Mouse (Mus musculus): ENCODE data around the gene Sgcd. TPM values are rescaled to one million over a fixed set of nuclear protein-coding genes. Genes with fewer than 3 reads are reported as not detected.

The Sgcd gene
- polyA plus RNA-seq, 1 experiment, result 0.07 TPM

GRCm38 (mm10) chr11:47149607-47150006, 839.2 kb downstream of the Sgcd start:
- no peak for TF ChIP-seq POLR2A (IDR thresholded peaks at IDR 0.05; ENCODE audit: control insufficient read depth, low read depth, low read length)
- TF ChIP-seq CTCF (IDR thresholded peaks at IDR 0.05; ENCODE audit: control insufficient read depth, insufficient read depth, insufficient replicate concordance, low read depth, low read length), result no peak

DNA sequence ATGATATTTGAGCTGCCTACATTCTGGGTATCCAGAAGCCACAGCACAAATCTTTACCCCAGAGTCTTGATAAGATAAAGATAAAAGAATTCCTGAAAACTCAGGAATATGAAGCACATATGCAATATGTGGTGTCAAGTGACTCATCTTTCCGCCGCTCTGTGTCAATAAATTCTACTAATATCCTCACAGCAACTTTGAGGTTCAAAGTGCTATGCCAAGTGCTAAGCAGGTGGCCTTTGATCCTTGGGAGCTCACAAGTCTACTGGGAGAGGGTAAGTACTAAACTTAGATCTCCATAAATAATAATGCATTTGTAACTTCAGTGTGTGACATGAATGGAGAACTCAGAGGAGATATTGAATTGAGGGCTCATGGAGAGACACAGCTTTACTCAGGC, 848.9 kb downstream of the Sgcd start:
- Histone ChIP-seq H3K27me3 (ENCODE audit: control insufficient read depth, insufficient read depth, low read length) (no peaks in the 10 kb centered on the region), H3K4me1 (ENCODE audit: control insufficient read depth, insufficient read depth, low read length) (no peaks in the 10 kb centered on the region), H3K27ac (ENCODE audit: control insufficient read depth, insufficient read depth, low read depth, low read length) (no peak overlapping the region), H3K4me3 (ENCODE audit: control insufficient read depth, low read depth, low read length) (no peak overlapping the region), H3K36me3 (ENCODE audit: control insufficient read depth, insufficient read depth, low read length) (no peaks in the 10 kb centered on the region)
- TF ChIP-seq CTCF (IDR thresholded peaks at IDR 0.05; ENCODE audit: control insufficient read depth, insufficient read depth, insufficient replicate concordance, low read depth, low read length) (no peak), POLR2A (IDR thresholded peaks at IDR 0.05; ENCODE audit: control insufficient read depth, low read depth, low read length) (no peak)

More at GRCm38 (mm10) chr11:47149607-47150006, 839.2 kb downstream of the Sgcd start:
- Histone ChIP-seq H3K27ac (ENCODE audit: control insufficient read depth, insufficient read depth, low read depth, low read length) (no peak overlapping the region), H3K4me3 (ENCODE audit: control insufficient read depth, low read depth, low read length) (no peak overlapping the region), H3K4me1 (ENCODE audit: control insufficient read depth, insufficient read depth, low read length) (no peaks in the 10 kb centered on the region), H3K36me3 (ENCODE audit: control insufficient read depth, insufficient read depth, low read length) (no peaks in the 10 kb centered on the region), H3K27me3 (ENCODE audit: control insufficient read depth, insufficient read depth, low read length) (no peaks in the 10 kb centered on the region)

- Histone ChIP-seq H3K4me1 (ENCODE audit: control insufficient read depth, insufficient read depth, low read length) (no peaks in the 10 kb centered on the region), H3K27me3 (ENCODE audit: control insufficient read depth, insufficient read depth, low read length) (no peaks in the 10 kb centered on the region), H3K36me3 (ENCODE audit: control insufficient read depth, insufficient read depth, low read length) (no peaks in the 10 kb centered on the region), H3K4me3 (ENCODE audit: control insufficient read depth, low read depth, low read length) (no peak overlapping the region), H3K27ac (ENCODE audit: control insufficient read depth, insufficient read depth, low read depth, low read length) (no peak overlapping the region)
- TF ChIP-seq CTCF (IDR thresholded peaks at IDR 0.05; ENCODE audit: control insufficient read depth, insufficient read depth, insufficient replicate concordance, low read depth, low read length), result no peak
- no peak for TF ChIP-seq POLR2A (IDR thresholded peaks at IDR 0.05; ENCODE audit: control insufficient read depth, low read depth, low read length)
Observed at GRCm38 (mm10) chr11:47139271-47139670, 849.5 kb downstream of the Sgcd start.

DNA sequence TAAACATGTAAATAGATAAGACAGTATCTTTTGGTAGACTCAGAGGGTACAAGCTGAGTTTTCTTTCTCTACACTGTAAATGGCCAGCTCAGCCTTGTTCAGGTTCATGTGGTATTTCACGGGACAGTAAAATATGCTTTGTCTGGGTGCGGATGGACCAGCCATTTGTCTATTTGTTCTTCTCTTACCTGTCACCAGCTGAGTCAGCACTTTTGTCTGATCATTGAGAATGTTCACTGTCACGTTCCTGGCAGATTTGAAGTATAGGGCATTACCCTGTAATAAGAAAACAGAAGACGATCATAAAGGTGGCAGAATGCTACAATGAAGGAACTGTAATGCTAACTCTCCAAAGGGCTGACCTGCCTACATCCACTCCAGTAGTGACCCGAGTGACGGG, 856.4 kb downstream of the Sgcd start:
- no peak for TF ChIP-seq CTCF (IDR thresholded peaks at IDR 0.05; ENCODE audit: control insufficient read depth, insufficient read depth, insufficient replicate concordance, low read depth, low read length)
- TF ChIP-seq POLR2A (IDR thresholded peaks at IDR 0.05; ENCODE audit: control insufficient read depth, low read depth, low read length), result no peak
- H3K27me3 ChIP-seq (ENCODE audit: control insufficient read depth, insufficient read depth, low read length), result no peaks in the 10 kb centered on the region
- H3K4me3 ChIP-seq (ENCODE audit: control insufficient read depth, low read depth, low read length), result no peak overlapping the region
- no peak overlapping the region for H3K27ac ChIP-seq (ENCODE audit: control insufficient read depth, insufficient read depth, low read depth, low read length)
- no peaks in the 10 kb centered on the region for H3K4me1 ChIP-seq (ENCODE audit: control insufficient read depth, insufficient read depth, low read length)
- H3K36me3 ChIP-seq (ENCODE audit: control insufficient read depth, insufficient read depth, low read length), result no peaks in the 10 kb centered on the region

- Histone ChIP-seq H3K4me1 (ENCODE audit: control insufficient read depth, insufficient read depth, low read length) (no peaks in the 10 kb centered on the region), H3K27ac (ENCODE audit: control insufficient read depth, insufficient read depth, low read depth, low read length) (no peak overlapping the region), H3K36me3 (ENCODE audit: control insufficient read depth, insufficient read depth, low read length) (no peaks in the 10 kb centered on the region), H3K4me3 (ENCODE audit: control insufficient read depth, low read depth, low read length) (no peak overlapping the region), H3K27me3 (ENCODE audit: control insufficient read depth, insufficient read depth, low read length) (no peaks in the 10 kb centered on the region)
- TF ChIP-seq POLR2A (IDR thresholded peaks at IDR 0.05; ENCODE audit: control insufficient read depth, low read depth, low read length), result no peak
- TF ChIP-seq CTCF (IDR thresholded peaks at IDR 0.05; ENCODE audit: control insufficient read depth, insufficient read depth, insufficient replicate concordance, low read depth, low read length), result no peak
Observed at GRCm38 (mm10) chr11:47130432-47130831, 858.3 kb downstream of the Sgcd start.

GRCm38 (mm10) chr11:47129992-47130391, 858.8 kb downstream of the Sgcd start:
- H3K27me3 ChIP-seq (ENCODE audit: control insufficient read depth, insufficient read depth, low read length), result no peaks in the 10 kb centered on the region
- H3K27ac ChIP-seq (ENCODE audit: control insufficient read depth, insufficient read depth, low read depth, low read length), result no peak overlapping the region
- no peak for TF ChIP-seq CTCF (IDR thresholded peaks at IDR 0.05; ENCODE audit: control insufficient read depth, insufficient read depth, insufficient replicate concordance, low read depth, low read length)
- TF ChIP-seq POLR2A (IDR thresholded peaks at IDR 0.05; ENCODE audit: control insufficient read depth, low read depth, low read length), result no peak
- H3K4me1 ChIP-seq (ENCODE audit: control insufficient read depth, insufficient read depth, low read length), result no peaks in the 10 kb centered on the region
- no peaks in the 10 kb centered on the region for H3K36me3 ChIP-seq (ENCODE audit: control insufficient read depth, insufficient read depth, low read length)
- no peak overlapping the region for H3K4me3 ChIP-seq (ENCODE audit: control insufficient read depth, low read depth, low read length)

GRCm38 (mm10) chr11:47129166-47129565, 859.6 kb downstream of the Sgcd start:
- Histone ChIP-seq H3K27me3 (ENCODE audit: control insufficient read depth, insufficient read depth, low read length) (no peaks in the 10 kb centered on the region), H3K4me3 (ENCODE audit: control insufficient read depth, low read depth, low read length) (no peak overlapping the region), H3K36me3 (ENCODE audit: control insufficient read depth, insufficient read depth, low read length) (no peaks in the 10 kb centered on the region), H3K27ac (ENCODE audit: control insufficient read depth, insufficient read depth, low read depth, low read length) (no peak overlapping the region), H3K4me1 (ENCODE audit: control insufficient read depth, insufficient read depth, low read length) (no peaks in the 10 kb centered on the region)
- TF ChIP-seq CTCF (IDR thresholded peaks at IDR 0.05; ENCODE audit: control insufficient read depth, insufficient read depth, insufficient replicate concordance, low read depth, low read length) (no peak), POLR2A (IDR thresholded peaks at IDR 0.05; ENCODE audit: control insufficient read depth, low read depth, low read length) (no peak)

- Histone ChIP-seq H3K27ac (ENCODE audit: control insufficient read depth, insufficient read depth, low read depth, low read length) (no peak overlapping the region), H3K4me3 (ENCODE audit: control insufficient read depth, low read depth, low read length) (no peak overlapping the region), H3K36me3 (ENCODE audit: control insufficient read depth, insufficient read depth, low read length) (no peaks in the 10 kb centered on the region), H3K4me1 (ENCODE audit: control insufficient read depth, insufficient read depth, low read length) (no peaks in the 10 kb centered on the region), H3K27me3 (ENCODE audit: control insufficient read depth, insufficient read depth, low read length) (no peaks in the 10 kb centered on the region)
- TF ChIP-seq POLR2A (IDR thresholded peaks at IDR 0.05; ENCODE audit: control insufficient read depth, low read depth, low read length), result no peak
- no peak for TF ChIP-seq CTCF (IDR thresholded peaks at IDR 0.05; ENCODE audit: control insufficient read depth, insufficient read depth, insufficient replicate concordance, low read depth, low read length)
Observed at GRCm38 (mm10) chr11:47128331-47128730, 860.4 kb downstream of the Sgcd start.

Data from testis, adult 2 months (tissue).